Mouse (Mus musculus) ovary, adult 18-20 months (tissue): ENCODE results near the gene Cntn4.

Source experiments
- DNase-seq: peaks from one replicate; pipeline ENCODE4 v3.0.0; 2022; ENCODE audit warnings: low spot score, mixed read lengths

The Cntn4 gene

GRCm38 (mm10) chr6:106663780-106664651 lies 986.6 kb downstream of the Cntn4 start:
- no peak for DNase-seq

DNA sequence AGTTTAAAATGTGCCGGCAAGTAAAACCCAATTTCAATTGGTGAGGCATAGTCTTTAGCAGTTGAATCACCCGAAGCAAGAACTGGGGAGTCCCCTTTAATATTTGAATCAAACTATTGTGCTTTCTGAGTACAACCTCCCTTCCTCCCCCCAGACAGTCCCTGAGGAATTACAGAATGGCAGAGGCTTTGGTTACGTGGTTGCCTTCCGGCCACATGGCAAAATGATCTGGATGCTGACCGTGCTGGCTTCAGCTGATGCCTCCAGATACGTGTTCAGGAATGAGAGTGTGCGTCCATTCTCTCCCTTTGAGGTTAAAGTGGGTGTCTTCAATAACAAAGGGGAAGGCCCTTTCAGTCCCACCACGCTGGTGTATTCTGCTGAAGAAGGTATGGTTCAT lies 998.1 kb downstream of the Cntn4 start:
- DNase-seq, result no peak

GRCm38 (mm10) chr6:106701931-106702330 lies 1024.5 kb downstream of the Cntn4 start:
- no peak for DNase-seq

- no peak for DNase-seq
These were observed 1028.1 kb downstream of the Cntn4 start for GRCm38 (mm10) chr6:106705506-106706035.

GRCm38 (mm10) chr6:106725642-106726041 lies 1048.2 kb downstream of the Cntn4 start:
- DNase-seq, result no peak

GRCm38 (mm10) chr6:106726078-106726477 lies 1048.6 kb downstream of the Cntn4 start:
- DNase-seq, result no peak

GRCm38 (mm10) chr6:106727703-106728102 lies 1050.2 kb downstream of the Cntn4 start:
- DNase-seq, result no peak

- DNase-seq, result no peak
These were observed 1052.3 kb downstream of the Cntn4 start for GRCm38 (mm10) chr6:106729682-106730314.

- no peak for DNase-seq
These were observed 1055.1 kb downstream of the Cntn4 start for GRCm38 (mm10) chr6:106732563-106732962.

GRCm38 (mm10) chr6:106738229-106738628 lies 1060.8 kb downstream of the Cntn4 start:
- DNase-seq, result no peak

DNA sequence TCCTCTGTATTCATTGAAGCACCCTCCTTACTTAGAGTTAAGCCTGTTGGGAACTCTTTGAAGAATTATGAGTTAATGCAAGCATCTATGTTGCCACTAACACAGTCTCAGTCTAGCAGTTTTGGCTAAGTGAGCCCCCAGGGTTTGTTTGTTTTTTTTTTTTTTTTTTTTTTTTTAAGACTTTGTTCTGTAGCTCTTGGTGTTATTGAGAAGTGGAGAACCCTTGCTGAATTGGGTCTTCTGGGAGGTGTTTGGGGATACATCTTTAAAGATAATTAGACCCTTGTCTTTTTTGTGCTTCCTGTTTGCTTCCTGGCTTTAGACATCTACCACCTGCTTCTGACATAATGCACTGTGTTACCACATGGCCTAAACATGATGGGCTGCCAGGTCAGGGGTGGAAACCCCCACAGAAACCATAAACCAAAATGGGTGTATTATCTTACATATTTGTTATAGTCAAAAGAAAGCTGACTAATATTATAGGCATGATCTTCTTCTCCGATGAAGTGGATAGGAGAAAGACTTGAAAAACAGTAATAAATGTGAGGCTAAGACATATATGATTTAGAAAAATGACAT lies 1062.9 kb downstream of the Cntn4 start:
- no peak for DNase-seq

DNA sequence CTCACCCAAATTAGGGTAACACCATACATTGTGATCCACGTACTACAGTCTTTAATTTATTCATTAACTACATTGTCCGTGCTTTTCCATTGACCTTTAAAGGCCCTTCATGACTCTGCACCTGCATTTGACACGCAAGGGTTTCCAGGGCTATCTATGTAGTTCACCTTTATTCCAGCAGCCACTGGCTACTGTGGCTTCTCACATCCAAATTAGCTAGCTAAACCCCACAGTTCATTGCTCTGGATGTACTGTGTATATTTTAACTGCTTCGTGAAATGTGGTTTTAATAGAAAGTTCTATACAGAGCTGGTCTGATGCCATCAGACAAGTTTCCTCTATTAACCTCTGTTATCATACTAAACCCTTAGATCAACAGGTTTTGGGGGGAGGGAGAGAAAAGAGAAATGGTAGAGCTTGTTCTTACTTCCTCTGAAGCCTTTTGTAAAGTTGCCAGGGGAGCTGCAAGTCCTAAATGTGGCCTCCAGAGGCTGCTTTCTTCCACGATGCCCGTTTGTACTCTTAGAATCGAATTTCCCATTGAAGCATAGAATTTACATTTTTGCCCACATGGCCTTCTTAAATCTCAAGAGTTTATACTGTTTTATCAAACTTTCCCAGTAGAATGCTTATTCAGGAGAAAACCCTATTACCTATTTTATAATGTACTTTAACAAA lies 1066.2 kb downstream of the Cntn4 start:
- no peak for DNase-seq

GRCm38 (mm10) chr6:106745673-106746394 lies 1068.4 kb downstream of the Cntn4 start:
- DNase-seq, result no peak

DNA sequence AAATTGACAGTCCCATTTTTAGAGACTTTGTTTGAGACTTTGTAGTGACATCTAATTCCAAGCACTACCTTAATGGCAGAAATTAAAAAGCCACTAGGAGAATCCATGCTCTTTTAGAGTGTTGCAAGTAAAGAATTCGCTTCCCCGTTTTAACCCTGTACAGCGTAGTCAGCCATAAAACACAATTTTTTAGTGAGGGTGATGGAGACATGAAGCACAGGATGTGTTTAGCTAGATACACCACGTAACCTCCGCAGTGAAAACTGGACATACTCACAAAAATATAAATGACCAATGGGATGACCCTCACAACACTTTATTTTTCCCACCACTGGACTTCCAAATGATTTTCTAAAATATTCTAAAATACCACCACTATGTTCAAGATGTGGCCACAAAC lies 1069.8 kb downstream of the Cntn4 start:
- no peak for DNase-seq

GRCm38 (mm10) chr6:106747804-106748203 lies 1070.3 kb downstream of the Cntn4 start:
- DNase-seq, result no peak
